Mouse (Mus musculus) small intestine, adult 2 months (tissue): ENCODE measurements around the gene Mpzl2.
A peak's percentile ranks its signal among the peaks of the same experiment; 100 is the strongest.

Experiments used
- CTCF ChIP-seq: fragments of 200-500 bp; IDR thresholded peaks from 2 replicates; pipeline ENCODE4 v1.5.1; 2012; ENCODE audit warnings: low read depth, mild to moderate bottlenecking, control low read depth, inconsistent platforms, low read length, moderate library complexity, mixed read lengths; ENCODE audit not compliant: insufficient replicate concordance, insufficient read length; ENCODE audit errors: extremely low read depth
- POLR2A ChIP-seq: fragments of 200-500 bp; IDR thresholded peaks from 2 replicates; pipeline ENCODE4 v1.6.1; 2012; ENCODE audit warnings: low read depth, mild to moderate bottlenecking, control low read depth, inconsistent platforms, low read length, moderate library complexity

- no peak for TF ChIP-seq CTCF
- TF ChIP-seq POLR2A = peak; percentile 54; the same call in 1 of the 2 replicates
These were observed 2.6 kb downstream of the Mpzl2 start for GRCm38 (mm10) chr9:45042056-45042720.
